Mouse (Mus musculus) thymus, adult 2 months (tissue): ENCODE data around the gene Ogg1. TPM values are rescaled to one million over a fixed set of nuclear protein-coding genes. Genes with fewer than 3 reads are reported as not detected.

ENCODE experiments used
- DNase-seq: peaks from one replicate; pipeline ENCODE4 v3.0.0; 2021
- H3K27ac ChIP-seq: fragments of 200-500 bp; 2 replicates; pipeline ENCODE4 v1.5.1; 2012; ENCODE audit warnings: low read length, control low read depth; ENCODE audit not compliant: control insufficient read depth, insufficient read depth
- H3K27me3 ChIP-seq: fragments of 200-500 bp; 2 replicates; pipeline ENCODE4 v1.6.1; 2012; ENCODE audit warnings: mild to moderate bottlenecking, low read length, moderate library complexity, mixed read lengths; ENCODE audit not compliant: control insufficient read depth, insufficient read depth
- H3K36me3 ChIP-seq: fragments of 200-500 bp; 2 replicates; pipeline ENCODE4 v1.6.1; 2012; ENCODE audit warnings: mild to moderate bottlenecking, low read length, moderate library complexity; ENCODE audit not compliant: control insufficient read depth, insufficient read depth
- H3K4me1 ChIP-seq: fragments of 200-500 bp; replicated peaks from 2 replicates; pipeline ENCODE4 v1.6.1; 2012; ENCODE audit warnings: low read length; ENCODE audit not compliant: control insufficient read depth, insufficient read depth
- H3K4me3 ChIP-seq: fragments of 200-500 bp; 2 replicates; pipeline ENCODE4 v1.5.1; 2012; ENCODE audit warnings: mild to moderate bottlenecking, low read length, control low read depth, moderate library complexity; ENCODE audit not compliant: control insufficient read depth, insufficient read depth
- CTCF ChIP-seq: fragments of 200-500 bp; IDR thresholded peaks from 2 replicates; pipeline ENCODE4 v1.5.1; 2012; ENCODE audit warnings: mild to moderate bottlenecking, control low read depth, low read length, moderate library complexity, borderline replicate concordance; ENCODE audit not compliant: control insufficient read depth, poor library complexity, insufficient read depth; ENCODE audit errors: extremely low read depth
- POLR2A ChIP-seq: fragments of 200-500 bp; IDR thresholded peaks from 2 replicates; pipeline ENCODE4 v1.6.1; 2012; ENCODE audit warnings: mild to moderate bottlenecking, low read length, control low read depth, moderate library complexity; ENCODE audit not compliant: control insufficient read depth, poor library complexity, insufficient read depth; ENCODE audit errors: extremely low read depth
- WGBS: fragments of 180-500 bp; shearing (Covaris S2); methylation state at CpG from one replicate; pipeline ENCODE4 v1.1.7; 2018; 5-methylcytosine and 5-hydroxymethylcytosine counted together
- polyA plus RNA-seq: library from polyadenylated mRNA; depleted of rRNA; stranded (reverse); fragments of >200 nt; gene quantifications from 2 replicates; pipeline ENCODE4 v1.2.3, GENCODE M21; 2012

Gene Ogg1
- polyA plus RNA-seq, 1 experiment, result 23.1 TPM

GRCm38 (mm10) chr6:113336852-113337620, 10.3 kb downstream of the Ogg1 start:
- no peak for DNase-seq
- no peaks in the 10 kb centered on the region for H3K4me1 ChIP-seq
- 66% methylated on average over 8 of the region's 8 CpGs for WGBS
- no peaks in the 10 kb centered on the region for H3K36me3 ChIP-seq
- no peaks in the 10 kb centered on the region for H3K27me3 ChIP-seq
- no peak overlapping the region for H3K4me3 ChIP-seq
- no peak overlapping the region for H3K27ac ChIP-seq
- no peak for TF ChIP-seq CTCF

GRCm38 (mm10) chr6:113341574-113341973, 14.8 kb downstream of the Ogg1 start:
- H3K27me3 ChIP-seq, result no peaks in the 10 kb centered on the region
- no peaks in the 10 kb centered on the region for H3K36me3 ChIP-seq
- 74% methylated on average over 6 of the region's 6 CpGs for WGBS
- peaks cover 4% of the 10 kb centered on the region; the same call in 1 of the 2 replicates for H3K4me1 ChIP-seq
- TF ChIP-seq CTCF (no peak), POLR2A (no peak)
- H3K27ac ChIP-seq, result no peak overlapping the region
- no peak for DNase-seq
- H3K4me3 ChIP-seq, result no peak overlapping the region

GRCm38 (mm10) chr6:113342297-113342696, 15.5 kb downstream of the Ogg1 start:
- TF ChIP-seq POLR2A (no peak), CTCF (no peak)
- H3K36me3 ChIP-seq, result no peaks in the 10 kb centered on the region
- no peaks in the 10 kb centered on the region for H3K27me3 ChIP-seq
- no peak for DNase-seq
- WGBS, result 65% methylated on average over 4 of the region's 7 CpGs
- no peak overlapping the region for H3K4me3 ChIP-seq
- no peak overlapping the region for H3K27ac ChIP-seq
- H3K4me1 ChIP-seq, result peaks cover 4% of the 10 kb centered on the region; the same call in 1 of the 2 replicates

- H3K36me3 ChIP-seq, result no peaks in the 10 kb centered on the region
- no peak within 1 kb of the TSS for H3K27ac ChIP-seq
- WGBS, result 22% methylated on average over 32 of the region's 32 CpGs
- H3K4me1 ChIP-seq, result peaks cover 4% of the 10 kb centered on the region; the same call in 1 of the 2 replicates
- no peaks in the 10 kb centered on the region for H3K27me3 ChIP-seq
- peak within 1 kb of the TSS; percentile 5 for H3K4me3 ChIP-seq
- TF ChIP-seq POLR2A (no peak), CTCF (no peak)
- DNase-seq, result no peak
Measured at GRCm38 (mm10) chr6:113343177-113344092, 16.7 kb downstream of the Ogg1 start, which contains the start of gene Camk1. Gene Camk1 (minus strand): TSS chr6:113343984.

- Histone ChIP-seq H3K4me3 (no peak overlapping the region), H3K4me1 (peaks cover 4% of the 10 kb centered on the region; the same call in 1 of the 2 replicates), H3K36me3 (no peaks in the 10 kb centered on the region), H3K27ac (no peak overlapping the region), H3K27me3 (no peaks in the 10 kb centered on the region)
- DNase-seq, result no peak
- 55% methylated on average over 2 of the region's 2 CpGs for WGBS
- TF ChIP-seq CTCF (no peak), POLR2A (no peak)
Measured at GRCm38 (mm10) chr6:113344321-113344720, 17.5 kb downstream of the Ogg1 start.

- no peak for TF ChIP-seq CTCF
- TF ChIP-seq POLR2A, result no peak
- H3K36me3 ChIP-seq, result no peaks in the 10 kb centered on the region
Measured at GRCm38 (mm10) chr6:113346897-113347296, 20.1 kb downstream of the Ogg1 start.

More at GRCm38 (mm10) chr6:113346897-113347296, 20.1 kb downstream of the Ogg1 start:
- no peak for DNase-seq
- no peak overlapping the region for H3K27ac ChIP-seq
- WGBS, result 94% methylated on average over 4 of the region's 4 CpGs
- peaks cover 4% of the 10 kb centered on the region; the same call in 1 of the 2 replicates for H3K4me1 ChIP-seq
- H3K4me3 ChIP-seq, result no peak overlapping the region
- H3K27me3 ChIP-seq, result no peaks in the 10 kb centered on the region
